In the genomic region with DNA sequence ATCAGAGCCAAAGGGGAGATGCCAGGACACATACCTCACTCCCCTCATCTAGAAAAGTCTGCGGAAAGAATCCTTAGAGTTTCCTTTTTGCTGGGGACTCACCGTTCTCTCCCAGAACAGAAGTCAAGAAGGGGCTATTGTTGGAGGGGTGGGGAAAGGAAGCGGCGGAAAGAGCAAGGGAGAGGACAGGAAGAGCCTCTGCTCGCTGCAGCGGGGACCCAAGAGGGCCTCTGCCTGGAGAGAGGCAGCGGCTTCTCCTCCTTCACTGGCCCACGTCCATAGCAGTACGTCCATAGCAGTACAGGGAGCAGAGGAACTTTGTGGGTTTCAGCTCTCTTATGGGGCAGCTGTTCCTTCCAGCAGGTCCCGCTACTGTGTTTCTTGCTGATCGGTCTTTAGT, we compare ENCODE assay signal across 9 mouse cellular contexts. TPM values are rescaled to one million over a fixed set of nuclear protein-coding genes. Genes with fewer than 3 reads are reported as not detected.
DNase-seq lines count a peak whose midpoint lies in the region; ATAC-seq and TF ChIP-seq lines count a peak whose summit lies in the region.
"Had no signal": no experiment of that assay in that cellular context is flagged by ENCODE, and none has a peak within 500 bp of the region (broad histone marks: within the 10 kb centered on the region; RNA-seq: fewer than 3 reads in every experiment).

No protein-coding gene starts in this region.

- WGBS in heart, embryonic 10.5 days, result 59% methylated on average over 11 of the region's 11 CpGs
- 51% methylated on average over 11 of the region's 11 CpGs for WGBS in kidney, postnatal 0 days

- no peaks in the 10 kb centered on the region for H3K9me3 ChIP-seq in heart, embryonic 10.5 days
- no peaks in the 10 kb centered on the region for H3K9me3 ChIP-seq in kidney, postnatal 0 days (replicated peaks; ENCODE audit: low read length)

- peak overlapping the region; percentile 56 for H3K27ac ChIP-seq in heart, embryonic 10.5 days
- H3K27ac ChIP-seq in kidney, postnatal 0 days, result peak overlapping the region; percentile 66

- peaks cover 14% of the 10 kb centered on the region for H3K4me1 ChIP-seq in heart, embryonic 10.5 days
- H3K4me1 ChIP-seq in kidney, postnatal 0 days (replicated peaks; ENCODE audit: insufficient read depth, low read length), result no peaks in the 10 kb centered on the region

- no peaks in the 10 kb centered on the region for H3K27me3 ChIP-seq in heart, embryonic 10.5 days (ENCODE audit: insufficient read depth, poor library complexity, severe bottlenecking)
- no peaks in the 10 kb centered on the region for H3K27me3 ChIP-seq in kidney, postnatal 0 days (ENCODE audit: insufficient read depth, low read length)

- no peak for ATAC-seq in kidney, postnatal 0 days (replicated peaks; ENCODE audit: low FRiP score, low read depth)
- ATAC-seq in megakaryocyte, adult 5-6 weeks (ENCODE audit: poor library complexity, severe bottlenecking), result 0 out of 2 replicates have a peak, but pooled peaks have one; percentile 17
- ATAC-seq in megakaryocyte-erythroid progenitor cell, adult 5-6 weeks (replicated peaks; ENCODE audit: low FRiP score, low TSS enrichment, poor library complexity, severe bottlenecking), result no peak

- H3K9ac ChIP-seq in kidney, postnatal 0 days (ENCODE audit: low read depth, low read length), result no peak overlapping the region

- H3K4me2 ChIP-seq in kidney, postnatal 0 days (ENCODE audit: low read length), result no peak overlapping the region

- no peaks in the 10 kb centered on the region for H3K36me3 ChIP-seq in heart, embryonic 10.5 days
- no peaks in the 10 kb centered on the region for H3K36me3 ChIP-seq in kidney, postnatal 0 days (ENCODE audit: insufficient read depth, low read length)

- H3K4me3 ChIP-seq in heart, embryonic 10.5 days, result no peak overlapping the region
- no peak overlapping the region for H3K4me3 ChIP-seq in kidney, postnatal 0 days (replicated peaks; ENCODE audit: low read depth, low read length)

- no peak for TF ChIP-seq CTCF in kidney, postnatal 0 days (IDR thresholded peaks at IDR 0.05; ENCODE audit: low read depth)

- peak; percentile 44 for DNase-seq in kidney, adult 18-20 months
- DNase-seq in kidney, adult 11 months, result no peak
- DNase-seq in heart, embryonic 10.5 days (ENCODE audit: low spot score), result no peak
- peak; percentile 52 for DNase-seq in kidney, postnatal 0 days (ENCODE audit: low spot score)
- no peak for DNase-seq in left cerebral cortex, adult 11 months (ENCODE audit: low spot score)
- DNase-seq in layer of hippocampus, adult 9-11 months, result no peak
- DNase-seq: cerebellum, postnatal 14 days had no signal

RNA-seq across cellular contexts. Expression of a gene that starts 5.8 kb away (rescaled TPM):
- 0.10 and 0.14 TPM in 2 replicates for polyA plus RNA-seq in heart, embryonic 10.5 days (2016; fragmentation: Nextera tagmentation; extraction: Ambion mirVana)
- polyA plus RNA-seq in kidney, postnatal 0 days (2015; fragmentation: Nextera tagmentation; extraction: Ambion mirVana), result 0.98 and 1.2 TPM in 2 replicates
- 0.21 and 0.69 TPM in 2 replicates for total RNA-seq in megakaryocyte, adult 5-6 weeks (2015)
- 0.04 and 0.08 TPM in 2 replicates for total RNA-seq in megakaryocyte, adult 5-6 weeks (2017)
- total RNA-seq in megakaryocyte-erythroid progenitor cell, adult 5-6 weeks (2014; fragmentation: Nextera tagmentation), result not detected in 2 replicates
- 0.47 TPM in 1 of 2 replicates, not detected in the other for total RNA-seq in megakaryocyte-erythroid progenitor cell, adult 5-6 weeks (2017)

Comparison
In these comparisons a context has a peak if more than half of its experiments do, and no peak if none do; other contexts are left out.
1. DNase-seq: peak in kidney, adult 18-20 months (single experiment) and kidney, postnatal 0 days (single experiment); none in kidney, adult 11 months (single experiment), heart, embryonic 10.5 days (single experiment), left cerebral cortex, adult 11 months (single experiment) and layer of hippocampus, adult 9-11 months (single experiment).